Mouse (Mus musculus): ENCODE data around the gene Nphs2.
A peak's percentile ranks its signal among the peaks of the same experiment; 100 is the strongest.
"Not testable (repeated sequence)": the region's sequence is repeated elsewhere in the genome, so short reads cannot be mapped to it uniquely, and the experiment has no call there.

Nphs2 gene

GRCm38 (mm10) chr1:156310630-156311029 is at the start of gene Nphs2:
Gene Nphs2, plus strand, starts transcription at chr1:156310727.
- DNase-seq: no peak

- peak; percentile 78 for DNase-seq
These were observed 47.2 kb upstream of the Nphs2 start for GRCm38 (mm10) chr1:156263352-156263751.

GRCm38 (mm10) chr1:156263946-156264345 is 46.6 kb upstream of the Nphs2 start:
- DNase-seq: no peak

- DNase-seq: not testable (repeated sequence)
These were observed 42.0 kb upstream of the Nphs2 start for GRCm38 (mm10) chr1:156268546-156268945.

- no peak for DNase-seq
These were observed 40.1 kb upstream of the Nphs2 start for GRCm38 (mm10) chr1:156270471-156270870.

GRCm38 (mm10) chr1:156271654-156272053 is 38.9 kb upstream of the Nphs2 start:
- DNase-seq: no peak

- DNase-seq: no peak
These were observed 36.9 kb upstream of the Nphs2 start for GRCm38 (mm10) chr1:156273647-156274046.

GRCm38 (mm10) chr1:156280131-156280530 is 30.4 kb upstream of the Nphs2 start:
- DNase-seq: no peak

GRCm38 (mm10) chr1:156284207-156284606 is 26.3 kb upstream of the Nphs2 start:
- DNase-seq: no peak

GRCm38 (mm10) chr1:156284851-156285540 is 25.5 kb upstream of the Nphs2 start:
- DNase-seq: peak; percentile 8

GRCm38 (mm10) chr1:156285541-156285896 is 25.0 kb upstream of the Nphs2 start:
- DNase-seq: no peak

- no peak for DNase-seq
These were observed 21.8 kb upstream of the Nphs2 start for GRCm38 (mm10) chr1:156288556-156289221.

GRCm38 (mm10) chr1:156289222-156289587 is 21.3 kb upstream of the Nphs2 start:
- not testable (repeated sequence) for DNase-seq

GRCm38 (mm10) chr1:156290016-156290415 is 20.5 kb upstream of the Nphs2 start:
- no peak for DNase-seq

- DNase-seq: no peak
These were observed 7.4 kb upstream of the Nphs2 start, which contains the start of gene Tdrd5 for GRCm38 (mm10) chr1:156302911-156303749. Gene Tdrd5, minus strand, starts transcription at chr1:156303664.

- DNase-seq: no peak
These were observed 1.9 kb upstream of the Nphs2 start for GRCm38 (mm10) chr1:156308595-156308994.

- no peak for DNase-seq
These were observed 12.6 kb downstream of the Nphs2 start for GRCm38 (mm10) chr1:156323126-156323525.

GRCm38 (mm10) chr1:156340847-156341246 is 30.3 kb downstream of the Nphs2 start:
- no peak for DNase-seq

GRCm38 (mm10) chr1:156344433-156344832 is 33.9 kb downstream of the Nphs2 start:
- DNase-seq: no peak

GRCm38 (mm10) chr1:156345633-156346032 is 35.1 kb downstream of the Nphs2 start:
- no peak for DNase-seq

GRCm38 (mm10) chr1:156349031-156349430 is 38.5 kb downstream of the Nphs2 start:
- DNase-seq: no peak

- no peak for DNase-seq
These were observed 39.9 kb downstream of the Nphs2 start for GRCm38 (mm10) chr1:156350441-156350840.

- no peak for DNase-seq
These were observed 41.9 kb downstream of the Nphs2 start for GRCm38 (mm10) chr1:156352466-156352865.

GRCm38 (mm10) chr1:156365740-156366139 is 55.2 kb downstream of the Nphs2 start, which contains the start of gene Gm2000:
Gene Gm2000, plus strand, starts transcription at chr1:156366040.
- DNase-seq: no peak

Measured in lung, postnatal 36 days (tissue).